Mouse (Mus musculus): ENCODE results near the gene Krba1. TPM values are rescaled to one million over a fixed set of nuclear protein-coding genes. Genes with fewer than 3 reads are reported as not detected.
A peak's percentile ranks its signal among the peaks of the same experiment; 100 is the strongest.

The Krba1 gene
- polyA plus RNA-seq (2014; fragmentation: Nextera tagmentation; extraction: Ambion mirVana) = 24.8 and 24.9 TPM in 2 replicates

GRCm38 (mm10) chr6:48395105-48396007, at the start of gene Krba1:
Gene Krba1, plus strand, starts transcription at chr6:48395586.
- peak within 1 kb of the TSS; percentile 93 for H3K9ac ChIP-seq
- peaks cover 19% of the 10 kb centered on the region for H3K4me1 ChIP-seq (replicated peaks; ENCODE audit: control insufficient read depth, insufficient read depth, low read length)
- ATAC-seq (ENCODE audit: low FRiP score) = peak; percentile 98
- peak; percentile 87 for DNase-seq (ENCODE audit: low spot score)
- H3K27ac ChIP-seq = peak within 1 kb of the TSS; percentile 86
- H3K9me3 ChIP-seq (ENCODE audit: control insufficient read depth, low read length) = no peaks in the 10 kb centered on the region
- H3K4me3 ChIP-seq (replicated peaks; ENCODE audit: low read length) = peak within 1 kb of the TSS; percentile 75
- no peaks in the 10 kb centered on the region for H3K36me3 ChIP-seq (replicated peaks; ENCODE audit: control insufficient read depth, insufficient read depth)
- H3K27me3 ChIP-seq (ENCODE audit: control insufficient read depth, insufficient read depth, low read length) = no peaks in the 10 kb centered on the region
- peak within 1 kb of the TSS; percentile 78 for H3K4me2 ChIP-seq (replicated peaks)
- under 1% methylated on average over 65 of the region's 65 CpGs for WGBS

DNA sequence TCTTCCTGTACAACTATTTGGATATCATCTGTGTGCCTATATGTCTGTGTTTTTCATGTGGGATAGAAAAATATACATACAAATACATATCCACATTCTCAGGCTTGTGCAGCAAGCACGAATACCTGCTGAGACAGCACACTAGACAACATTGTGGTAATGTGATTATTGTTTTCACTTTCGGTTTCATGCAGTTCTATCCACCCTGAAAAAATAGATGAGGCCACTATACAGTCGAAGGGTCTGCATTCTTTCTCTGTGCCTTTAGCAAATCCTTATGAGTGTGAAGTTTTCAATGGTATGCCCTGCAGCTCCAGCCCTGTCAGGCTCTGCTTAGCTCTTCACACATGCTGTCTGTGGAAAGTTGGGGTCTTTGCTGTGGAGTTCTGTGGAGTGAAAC, 36.5 kb upstream of the Krba1 start:
- DNase-seq (ENCODE audit: low spot score) (no peak), ATAC-seq (ENCODE audit: low FRiP score) (no peak)
- Histone ChIP-seq H3K4me3 (replicated peaks; ENCODE audit: low read length) (no peak overlapping the region), H3K4me1 (replicated peaks; ENCODE audit: control insufficient read depth, insufficient read depth, low read length) (no peaks in the 10 kb centered on the region), H3K4me2 (replicated peaks) (no peak overlapping the region), H3K36me3 (replicated peaks; ENCODE audit: control insufficient read depth, insufficient read depth) (no peaks in the 10 kb centered on the region), H3K9me3 (ENCODE audit: control insufficient read depth, low read length) (no peaks in the 10 kb centered on the region), H3K27ac (no peak overlapping the region), H3K27me3 (ENCODE audit: control insufficient read depth, insufficient read depth, low read length) (no peaks in the 10 kb centered on the region), H3K9ac (no peak overlapping the region)
- WGBS = 76% methylated on average over 3 of the region's 3 CpGs

DNA sequence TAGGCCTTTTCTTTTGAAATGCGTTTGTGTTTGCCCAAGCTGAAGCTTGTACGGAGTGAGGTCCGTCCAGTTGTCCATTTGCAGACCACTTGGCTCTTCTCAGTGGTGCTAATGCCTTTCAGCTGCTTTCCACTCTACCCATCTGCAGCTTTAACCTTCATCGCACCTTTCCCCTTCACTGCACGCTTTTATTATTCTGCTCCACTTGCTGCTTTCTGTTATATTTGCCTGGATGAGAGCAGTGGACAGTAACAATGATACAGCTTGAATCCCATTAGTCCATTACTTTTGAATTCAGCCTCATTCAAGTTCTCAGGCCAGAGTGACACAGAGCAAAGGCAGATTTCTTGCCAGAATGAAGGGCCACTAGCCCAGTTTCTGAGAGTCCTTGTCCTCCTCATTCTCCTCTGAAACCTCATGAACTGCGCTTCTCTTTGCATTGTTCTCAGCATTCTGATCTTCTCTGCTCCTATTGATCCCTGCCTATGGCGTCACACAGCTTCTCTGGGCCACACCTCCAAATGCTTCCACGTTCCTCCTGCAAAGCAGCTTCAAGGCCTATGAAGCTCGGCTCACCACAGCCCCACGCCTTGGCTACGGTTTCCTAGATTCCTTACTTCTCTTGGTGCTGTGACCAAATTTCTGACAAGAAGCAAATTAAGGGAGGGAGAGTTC, 28.9 kb upstream of the Krba1 start:
- Histone ChIP-seq H3K4me2 (replicated peaks) (no peak overlapping the region), H3K9ac (no peak overlapping the region), H3K36me3 (replicated peaks; ENCODE audit: control insufficient read depth, insufficient read depth) (no peaks in the 10 kb centered on the region), H3K27me3 (ENCODE audit: control insufficient read depth, insufficient read depth, low read length) (no peaks in the 10 kb centered on the region), H3K27ac (no peak overlapping the region), H3K9me3 (ENCODE audit: control insufficient read depth, low read length) (no peaks in the 10 kb centered on the region), H3K4me1 (replicated peaks; ENCODE audit: control insufficient read depth, insufficient read depth, low read length) (no peaks in the 10 kb centered on the region), H3K4me3 (replicated peaks; ENCODE audit: low read length) (no peak overlapping the region)
- ATAC-seq (ENCODE audit: low FRiP score) (no peak), DNase-seq (ENCODE audit: low spot score) (no peak)
- 35% methylated on average over 11 of the region's 11 CpGs for WGBS

DNA sequence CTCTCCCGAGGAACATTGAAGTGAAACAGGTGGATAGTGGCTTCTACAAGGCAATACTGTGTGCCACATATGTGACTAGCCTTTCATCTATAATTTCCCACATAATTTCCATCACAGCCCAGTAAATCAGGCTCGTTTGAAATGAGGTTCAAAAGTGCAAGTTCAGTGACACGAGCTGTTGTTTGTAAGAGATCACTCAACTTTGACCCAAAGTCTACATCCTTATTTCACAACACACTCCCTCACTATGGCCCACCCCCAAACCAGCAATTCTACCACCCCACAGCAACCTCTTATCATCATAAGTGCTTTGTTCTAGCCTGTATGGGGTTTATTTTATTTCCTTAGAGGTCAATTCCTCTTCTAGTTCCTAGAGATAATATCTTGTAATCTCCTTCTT, 7.2 kb upstream of the Krba1 start:
- Histone ChIP-seq H3K9ac (no peak overlapping the region), H3K4me2 (replicated peaks) (no peak overlapping the region), H3K4me1 (replicated peaks; ENCODE audit: control insufficient read depth, insufficient read depth, low read length) (no peaks in the 10 kb centered on the region), H3K27me3 (ENCODE audit: control insufficient read depth, insufficient read depth, low read length) (no peaks in the 10 kb centered on the region), H3K4me3 (replicated peaks; ENCODE audit: low read length) (no peak overlapping the region), H3K36me3 (replicated peaks; ENCODE audit: control insufficient read depth, insufficient read depth) (no peaks in the 10 kb centered on the region), H3K27ac (no peak overlapping the region), H3K9me3 (ENCODE audit: control insufficient read depth, low read length) (no peaks in the 10 kb centered on the region)
- no peak for DNase-seq (ENCODE audit: low spot score)
- 74% methylated on average over 3 of the region's 3 CpGs for WGBS
- no peak for ATAC-seq (ENCODE audit: low FRiP score)

DNA sequence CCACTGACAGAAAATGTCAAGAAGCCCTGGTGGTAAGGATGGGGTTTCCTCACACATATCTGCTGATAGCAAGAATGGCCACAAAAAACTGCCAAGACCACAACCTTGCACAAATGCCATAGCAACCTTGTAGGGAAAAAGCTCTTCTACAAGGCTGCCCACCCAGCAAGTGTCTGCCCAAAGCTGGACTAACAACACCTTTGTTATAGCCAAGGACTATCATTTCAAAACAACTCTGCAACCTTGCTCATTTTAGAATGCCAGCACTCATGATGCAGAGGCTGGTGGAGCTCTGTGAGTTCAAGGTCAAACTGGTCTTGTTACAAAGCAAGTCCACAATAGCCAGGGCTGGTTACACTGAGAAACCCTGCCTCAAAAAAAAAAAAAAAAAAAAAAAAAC, 1.6 kb upstream of the Krba1 start:
- no peak overlapping the region for H3K27ac ChIP-seq
- H3K4me3 ChIP-seq (replicated peaks; ENCODE audit: low read length) = no peak overlapping the region
- no peak overlapping the region for H3K9ac ChIP-seq
- H3K4me1 ChIP-seq (replicated peaks; ENCODE audit: control insufficient read depth, insufficient read depth, low read length) = peaks cover 19% of the 10 kb centered on the region
- no peak overlapping the region for H3K4me2 ChIP-seq (replicated peaks)
- H3K27me3 ChIP-seq (ENCODE audit: control insufficient read depth, insufficient read depth, low read length) = no peaks in the 10 kb centered on the region
- no peaks in the 10 kb centered on the region for H3K9me3 ChIP-seq (ENCODE audit: control insufficient read depth, low read length)
- no peak for DNase-seq (ENCODE audit: low spot score)
- ATAC-seq (ENCODE audit: low FRiP score) = no peak
- no peaks in the 10 kb centered on the region for H3K36me3 ChIP-seq (replicated peaks; ENCODE audit: control insufficient read depth, insufficient read depth)

GRCm38 (mm10) chr6:48396008-48396595, 716 bp downstream of the Krba1 start:
- DNase-seq (ENCODE audit: low spot score) = no peak
- WGBS = 35% methylated on average over 15 of the region's 15 CpGs
- H3K4me2 ChIP-seq (replicated peaks) = peak overlapping the region; percentile 78

DNA sequence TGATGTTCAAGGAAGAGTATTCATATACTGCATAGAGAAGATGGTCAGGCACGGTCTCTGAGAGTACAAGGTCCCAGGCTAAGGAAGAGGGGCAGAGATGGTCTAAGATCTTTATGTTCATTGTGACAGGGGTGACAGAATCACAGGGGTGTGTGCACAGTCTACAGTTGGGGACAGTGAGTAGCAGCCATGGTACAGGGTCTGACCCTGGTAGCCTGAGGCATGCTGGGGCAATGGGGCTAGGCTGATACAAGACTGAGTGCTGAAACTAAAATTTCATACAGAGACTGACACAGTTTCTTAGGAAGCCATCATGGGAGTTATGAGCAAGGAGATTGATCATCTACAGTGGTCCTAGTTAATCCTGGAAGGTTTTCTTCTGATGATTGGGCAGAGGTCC, 1.3 kb downstream of the Krba1 start:
- Histone ChIP-seq H3K4me1 (replicated peaks; ENCODE audit: control insufficient read depth, insufficient read depth, low read length) (peaks cover 19% of the 10 kb centered on the region), H3K9ac (peak overlapping the region; percentile 93), H3K4me2 (replicated peaks) (peak overlapping the region; percentile 78), H3K9me3 (ENCODE audit: control insufficient read depth, low read length) (no peaks in the 10 kb centered on the region), H3K27me3 (ENCODE audit: control insufficient read depth, insufficient read depth, low read length) (no peaks in the 10 kb centered on the region), H3K27ac (no peak overlapping the region), H3K4me3 (replicated peaks; ENCODE audit: low read length) (peak overlapping the region; percentile 75), H3K36me3 (replicated peaks; ENCODE audit: control insufficient read depth, insufficient read depth) (no peaks in the 10 kb centered on the region)
- no peak for ATAC-seq (ENCODE audit: low FRiP score)
- DNase-seq (ENCODE audit: low spot score) = no peak
- 95% methylated on average over 1 of the region's 1 CpGs for WGBS

More at GRCm38 (mm10) chr6:48396008-48396595, 716 bp downstream of the Krba1 start:
- Histone ChIP-seq H3K4me3 (replicated peaks; ENCODE audit: low read length) (peak overlapping the region; percentile 75), H3K9me3 (ENCODE audit: control insufficient read depth, low read length) (no peaks in the 10 kb centered on the region), H3K27me3 (ENCODE audit: control insufficient read depth, insufficient read depth, low read length) (no peaks in the 10 kb centered on the region), H3K36me3 (replicated peaks; ENCODE audit: control insufficient read depth, insufficient read depth) (no peaks in the 10 kb centered on the region), H3K27ac (peak overlapping the region; percentile 86), H3K9ac (peak overlapping the region; percentile 93), H3K4me1 (replicated peaks; ENCODE audit: control insufficient read depth, insufficient read depth, low read length) (peaks cover 19% of the 10 kb centered on the region)
- no peak for ATAC-seq (ENCODE audit: low FRiP score)

DNA sequence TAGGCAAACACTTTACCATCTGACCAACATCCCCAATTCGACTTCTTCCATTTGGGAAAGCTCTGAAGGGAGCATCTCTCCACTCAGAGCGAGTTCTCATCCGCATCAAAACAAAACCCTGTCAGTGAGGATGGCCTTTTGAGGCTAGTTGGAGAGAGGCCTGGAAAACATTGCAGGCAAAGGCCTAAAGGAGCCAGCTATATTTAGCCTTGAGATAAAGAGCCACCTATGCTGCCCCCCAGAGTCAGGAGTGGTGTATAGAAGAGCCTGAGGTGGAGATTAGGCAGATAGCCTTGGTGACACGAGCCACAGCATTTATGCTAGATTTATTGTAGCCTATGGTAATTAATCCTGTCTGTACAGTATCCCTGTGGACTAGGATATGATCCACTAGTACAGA, 1.9 kb downstream of the Krba1 start:
- Histone ChIP-seq H3K4me2 (replicated peaks) (peak overlapping the region; percentile 78; the same call in 1 of the 2 replicates), H3K4me3 (replicated peaks; ENCODE audit: low read length) (no peak overlapping the region), H3K36me3 (replicated peaks; ENCODE audit: control insufficient read depth, insufficient read depth) (no peaks in the 10 kb centered on the region), H3K27me3 (ENCODE audit: control insufficient read depth, insufficient read depth, low read length) (no peaks in the 10 kb centered on the region), H3K9me3 (ENCODE audit: control insufficient read depth, low read length) (no peaks in the 10 kb centered on the region), H3K27ac (no peak overlapping the region), H3K4me1 (replicated peaks; ENCODE audit: control insufficient read depth, insufficient read depth, low read length) (peaks cover 19% of the 10 kb centered on the region), H3K9ac (peak overlapping the region; percentile 33)
- DNase-seq (ENCODE audit: low spot score) = no peak
- no peak for ATAC-seq (ENCODE audit: low FRiP score)
- 59% methylated on average over 4 of the region's 4 CpGs for WGBS

GRCm38 (mm10) chr6:48399906-48400305, 4.5 kb downstream of the Krba1 start:
- Histone ChIP-seq H3K9ac (no peak overlapping the region), H3K4me3 (replicated peaks; ENCODE audit: low read length) (no peak overlapping the region), H3K27me3 (ENCODE audit: control insufficient read depth, insufficient read depth, low read length) (no peaks in the 10 kb centered on the region), H3K27ac (no peak overlapping the region), H3K4me1 (replicated peaks; ENCODE audit: control insufficient read depth, insufficient read depth, low read length) (peaks cover 19% of the 10 kb centered on the region), H3K4me2 (replicated peaks) (no peak overlapping the region), H3K36me3 (replicated peaks; ENCODE audit: control insufficient read depth, insufficient read depth) (peaks cover 15% of the 10 kb centered on the region), H3K9me3 (ENCODE audit: control insufficient read depth, low read length) (no peaks in the 10 kb centered on the region)
- DNase-seq (ENCODE audit: low spot score) (no peak), ATAC-seq (ENCODE audit: low FRiP score) (no peak)
- 94% methylated on average over 5 of the region's 5 CpGs for WGBS

Data from hindbrain, embryonic 14.5 days (tissue).